Mouse (Mus musculus): ENCODE data around the gene Fcna.

Gene Fcna

DNA sequence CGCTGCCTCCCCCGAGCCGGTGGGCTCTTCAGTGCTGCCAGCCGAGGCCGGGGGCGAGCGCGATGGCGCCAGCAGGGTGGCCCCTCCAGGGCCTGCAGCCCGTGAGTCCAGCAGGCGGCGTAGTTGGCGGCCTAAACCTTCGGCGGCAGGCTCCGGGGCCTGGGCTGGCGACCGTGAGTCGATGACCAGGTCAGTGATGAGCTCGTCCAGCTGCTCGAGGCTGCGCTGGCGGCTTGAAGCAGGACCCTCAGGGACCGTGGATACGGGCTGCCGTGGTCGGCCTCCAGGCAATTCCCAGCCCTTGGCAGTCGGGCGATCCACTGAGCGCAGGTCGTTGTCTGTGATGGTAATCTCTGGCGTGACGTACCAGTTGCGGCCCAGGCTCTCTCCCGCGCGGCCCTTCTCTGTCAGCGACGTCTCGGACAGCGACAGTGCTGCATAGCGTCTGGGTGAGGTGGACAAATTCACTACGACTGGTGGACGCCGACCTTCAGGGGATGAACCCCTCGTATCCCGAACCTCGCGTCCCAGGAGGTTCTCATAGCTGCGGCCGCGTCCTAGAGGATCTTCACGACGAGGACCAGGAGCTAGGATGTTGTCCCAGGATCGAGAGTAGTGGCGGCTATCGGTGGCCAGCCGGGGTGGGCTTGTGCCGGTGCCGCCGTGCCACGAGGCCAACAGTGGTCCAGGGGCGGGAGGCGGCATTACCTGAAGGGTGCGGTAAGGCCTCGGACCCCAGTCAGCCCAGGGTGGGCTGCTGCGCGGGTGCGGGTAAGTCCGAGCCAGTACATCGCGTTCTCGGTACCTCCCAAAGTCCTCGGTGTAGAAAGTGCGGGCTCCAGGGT is 49.7 kb downstream of the Fcna start:
- DNase-seq (ENCODE audit: low spot score) = no peak

DNA sequence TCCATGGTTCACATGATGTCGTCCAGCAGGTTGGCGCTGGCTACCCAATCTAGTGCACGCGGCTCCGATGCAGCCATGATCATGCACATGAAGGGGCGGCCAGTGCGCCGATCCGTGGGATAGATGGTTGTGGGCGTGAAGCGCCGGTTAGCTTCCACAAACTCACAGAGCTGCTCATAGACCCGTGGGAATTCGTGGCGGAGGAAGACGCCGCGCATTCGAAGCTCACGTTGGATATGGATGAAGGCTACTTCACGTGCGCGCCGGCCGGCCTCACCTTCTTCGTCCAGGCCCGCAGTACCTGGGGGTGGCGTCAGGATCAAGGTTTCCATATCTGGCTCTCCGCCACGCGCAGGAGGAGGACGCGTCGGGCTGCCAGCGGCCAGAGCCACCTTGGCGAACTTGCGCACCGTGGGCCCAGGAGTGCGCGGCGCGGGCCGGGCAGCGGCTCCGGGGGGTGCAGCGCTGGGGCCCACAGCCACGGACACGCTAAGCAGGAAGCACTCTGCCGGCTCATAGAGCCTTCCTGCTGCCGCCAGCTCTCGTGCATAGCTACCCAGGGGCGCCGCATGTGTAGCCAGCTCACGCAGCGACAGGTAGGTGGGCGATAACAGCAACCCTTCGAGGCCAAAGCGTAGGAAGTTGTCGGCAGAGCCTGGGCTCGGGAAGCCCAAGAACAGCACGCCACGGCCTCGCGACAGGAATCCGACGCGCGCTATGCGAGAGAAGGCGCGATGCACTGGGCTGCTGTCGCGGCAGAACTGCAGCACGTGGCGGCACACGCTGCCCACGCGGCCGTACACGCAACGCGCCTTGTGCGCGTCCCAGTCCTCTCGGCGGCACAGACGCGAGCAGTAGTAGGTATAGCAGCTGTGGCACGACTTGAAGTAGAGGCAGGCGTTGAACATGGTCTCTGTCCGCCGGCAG is 50.6 kb downstream of the Fcna start:
- no peak for DNase-seq (ENCODE audit: low spot score)

DNA sequence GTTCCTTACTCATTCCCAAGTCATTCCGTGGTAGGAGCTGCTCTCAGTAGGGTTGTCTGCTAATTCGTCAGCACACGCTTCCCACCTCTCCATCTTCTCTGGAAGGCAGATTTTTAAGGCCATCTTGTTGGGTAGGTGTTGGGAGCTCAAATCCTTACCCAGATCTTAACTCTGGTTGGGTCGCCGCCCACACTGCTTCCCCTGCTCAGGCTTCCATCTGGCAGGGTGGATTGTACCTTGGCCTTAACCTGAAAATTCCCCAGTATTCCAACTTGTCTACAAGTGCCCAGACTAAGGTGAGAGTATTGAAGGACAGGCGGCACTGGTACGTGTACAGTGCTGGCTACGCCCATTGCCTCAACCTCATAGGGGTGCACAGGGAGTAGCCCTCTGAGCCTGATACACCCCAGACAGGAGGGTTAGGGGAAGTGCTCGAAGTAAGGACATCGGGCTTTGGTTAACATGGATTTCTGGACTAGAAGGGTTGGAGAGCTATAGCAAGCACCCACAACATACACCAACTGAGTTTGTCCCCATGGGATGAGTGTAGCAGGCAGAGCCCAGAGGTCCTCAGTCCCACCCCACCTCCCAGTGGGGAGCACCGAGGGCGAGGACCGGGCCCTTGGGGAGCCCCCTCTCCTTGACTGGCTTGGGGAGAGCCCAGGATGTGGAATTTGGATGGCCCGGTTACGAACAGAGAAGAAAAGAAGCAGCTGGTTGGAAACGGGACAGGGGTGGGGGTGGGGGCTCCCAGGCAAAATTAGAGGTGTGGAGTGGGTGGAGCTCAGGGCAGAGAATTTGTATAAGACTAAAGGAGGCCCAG is 51.6 kb downstream of the Fcna start:
- DNase-seq (ENCODE audit: low spot score) = no peak

DNA sequence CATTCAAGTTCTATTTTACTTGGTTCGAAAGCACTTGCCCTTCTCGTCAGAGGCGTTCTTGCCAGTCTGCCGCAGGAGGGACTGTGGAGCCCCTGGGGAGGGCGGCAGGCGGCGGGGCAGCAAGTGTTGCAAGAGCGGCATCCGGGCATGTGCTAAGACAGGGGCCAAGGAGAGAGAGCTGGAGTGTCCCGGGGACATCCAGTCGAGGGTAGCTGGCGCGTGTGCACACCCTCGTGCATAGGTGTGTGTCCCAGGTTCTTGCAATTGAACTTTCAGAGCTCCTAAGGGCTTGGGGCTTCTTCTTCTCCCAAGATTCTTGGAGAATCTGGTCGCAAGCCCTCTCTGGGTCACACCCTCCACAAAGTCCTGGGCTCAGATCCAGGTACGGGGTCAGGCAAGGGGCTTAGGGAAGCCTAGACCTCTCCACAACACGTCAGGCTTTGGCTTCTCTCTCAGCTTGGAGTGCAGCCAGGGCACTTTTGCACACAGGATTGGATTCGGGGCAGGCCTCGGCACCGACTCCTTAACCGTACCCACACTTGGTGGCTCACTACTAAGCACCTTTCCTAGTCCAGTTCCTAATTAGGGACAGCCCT is 52.3 kb downstream of the Fcna start:
- DNase-seq (ENCODE audit: low spot score) = no peak

All from urinary bladder, postnatal 14 days (tissue).